Mouse (Mus musculus) layer of hippocampus, adult 2 months (tissue): ENCODE data around the gene Sox1. TPM values are rescaled to one million over a fixed set of nuclear protein-coding genes. Genes with fewer than 3 reads are reported as not detected.

Experiments used
- DNase-seq, 2 experiments: peaks; one replicate each; pipeline ENCODE4 v3.0.0; 2022; ENCODE audit warnings: low spot score in 2 of 2
- H3K27ac ChIP-seq: fragments of 200-600 bp; 2 replicates; pipeline ENCODE4 v1.8.1; 2022
- H3K4me3 ChIP-seq: fragments of 200-600 bp; 2 replicates; pipeline ENCODE4 v1.8.1; 2022; ENCODE audit warnings: mild to moderate bottlenecking
- CTCF ChIP-seq: fragments of 200-600 bp; conservative IDR thresholded peaks from 2 replicates; pipeline ENCODE4 v1.8.1; 2022; ENCODE audit warnings: antibody characterized with exemption, mild to moderate bottlenecking, moderate library complexity
- total RNA-seq, 2 experiments: library from RNA; stranded (reverse); gene quantifications; 2 replicates each; pipeline ENCODE4 v1.2.3; 2021

The Sox1 gene
- total RNA-seq, 2 experiments from 2014 or later, result 11.8 TPM

- DNase-seq, result no peak
- Histone ChIP-seq H3K27ac (peak overlapping the region; percentile 71; the same call in 1 of the 2 replicates), H3K4me3 (peak overlapping the region; percentile 54)
- no peak for TF ChIP-seq CTCF
Observed at GRCm38 (mm10) chr8:12383979-12384890, 10.9 kb upstream of the Sox1 start.

- peak overlapping the region; percentile 71 for H3K27ac ChIP-seq
- TF ChIP-seq CTCF, result no peak
- no peak for DNase-seq
- peak overlapping the region; percentile 54 for H3K4me3 ChIP-seq
Observed at GRCm38 (mm10) chr8:12384996-12385685, 10.0 kb upstream of the Sox1 start.

- 0 out of 2 replicates have a peak, but pooled peaks have one; percentile 12 for TF ChIP-seq CTCF
- Histone ChIP-seq H3K27ac (peak overlapping the region; percentile 71), H3K4me3 (peak overlapping the region; percentile 54)
- DNase-seq, result no peak
Observed at GRCm38 (mm10) chr8:12385686-12386488, 9.2 kb upstream of the Sox1 start.

GRCm38 (mm10) chr8:12386530-12387222 is 8.4 kb upstream of the Sox1 start:
- Histone ChIP-seq H3K4me3 (peak overlapping the region; percentile 54; the same call in 1 of the 2 replicates), H3K27ac (peak overlapping the region; percentile 71)
- TF ChIP-seq CTCF, result no peak
- DNase-seq, result no peak

- no peak for DNase-seq
- Histone ChIP-seq H3K27ac (no peak overlapping the region), H3K4me3 (no peak overlapping the region)
- TF ChIP-seq CTCF, result 0 out of 2 replicates have a peak, but pooled peaks have one; percentile 6
Observed at GRCm38 (mm10) chr8:12387223-12387860, 7.8 kb upstream of the Sox1 start.

- no peak for DNase-seq
- peak overlapping the region; percentile 10; the same call in 1 of the 2 replicates for H3K27ac ChIP-seq
- no peak overlapping the region for H3K4me3 ChIP-seq
- no peak for TF ChIP-seq CTCF
Observed at GRCm38 (mm10) chr8:12387901-12388300, 7.2 kb upstream of the Sox1 start.

GRCm38 (mm10) chr8:12388390-12389115 is 6.5 kb upstream of the Sox1 start:
- TF ChIP-seq CTCF, result no peak
- H3K4me3 ChIP-seq, result no peak overlapping the region
- DNase-seq, result no peak
- H3K27ac ChIP-seq, result peak overlapping the region; percentile 10; the same call in 1 of the 2 replicates

GRCm38 (mm10) chr8:12389116-12389471 is 6.0 kb upstream of the Sox1 start:
- no peak for TF ChIP-seq CTCF
- Histone ChIP-seq H3K4me3 (no peak overlapping the region), H3K27ac (0 out of 2 replicates have a peak overlapping the region, but pooled peaks have one; percentile 10)
- no peak for DNase-seq

GRCm38 (mm10) chr8:12389801-12390639 is 5.1 kb upstream of the Sox1 start:
- no peak for DNase-seq
- H3K4me3 ChIP-seq, result no peak overlapping the region
- peak overlapping the region; percentile 65 for H3K27ac ChIP-seq
- TF ChIP-seq CTCF, result no peak

GRCm38 (mm10) chr8:12390640-12391365 is 4.3 kb upstream of the Sox1 start:
- no peak overlapping the region for H3K4me3 ChIP-seq
- no peak for TF ChIP-seq CTCF
- DNase-seq, result no peak
- peak overlapping the region; percentile 65 for H3K27ac ChIP-seq
